Mouse (Mus musculus): ENCODE data around the gene Anxa7.

- no peak for TF ChIP-seq EP300 (IDR thresholded peaks at IDR 0.05; ENCODE audit: insufficient read depth, low read depth, low read length)
- no peak for TF ChIP-seq POLR2A (IDR thresholded peaks at IDR 0.05; ENCODE audit: insufficient read depth, low read length)
- peak; percentile 0 for TF ChIP-seq CTCF (IDR thresholded peaks at IDR 0.05; ENCODE audit: low read depth, low read length)
These were observed 51.3 kb downstream of the Anxa7 start for GRCm38 (mm10) chr14:20428593-20428992.
